Mouse (Mus musculus) testis, postnatal 10 days (tissue): ENCODE measurements around the gene Slfn8.
"Not testable (repeated sequence)": the region's sequence is repeated elsewhere in the genome, so short reads cannot be mapped to it uniquely, and the experiment has no call there.

Source experiments
- DNase-seq: peaks from one replicate; pipeline ENCODE4 v3.0.0; 2021; ENCODE audit warnings: low spot score

Gene Slfn8

DNA sequence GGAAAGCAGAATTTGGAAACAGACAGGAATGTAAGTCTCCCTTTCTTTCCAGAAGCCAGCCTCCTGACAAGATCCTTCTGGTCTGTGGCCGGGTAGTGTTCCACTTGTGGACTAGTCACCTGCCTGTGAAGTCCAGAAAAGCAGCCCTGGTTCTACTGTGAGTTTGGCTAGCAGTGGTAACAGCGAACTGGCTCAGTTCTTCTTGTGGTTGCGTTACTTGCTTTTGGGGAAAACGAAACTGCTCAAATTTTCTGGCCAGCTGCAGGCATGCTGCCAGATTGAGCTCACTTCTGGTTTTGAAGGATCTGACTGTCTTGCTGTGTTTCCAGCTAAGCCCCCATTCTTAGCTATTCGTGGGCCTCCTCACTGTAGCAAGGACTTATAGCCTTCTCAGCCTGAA is at the start of gene Slfn8:
Slfn8 (minus strand) TSS at position 190 of the 400 bp plus-strand sequence.
- DNase-seq: no peak

DNA sequence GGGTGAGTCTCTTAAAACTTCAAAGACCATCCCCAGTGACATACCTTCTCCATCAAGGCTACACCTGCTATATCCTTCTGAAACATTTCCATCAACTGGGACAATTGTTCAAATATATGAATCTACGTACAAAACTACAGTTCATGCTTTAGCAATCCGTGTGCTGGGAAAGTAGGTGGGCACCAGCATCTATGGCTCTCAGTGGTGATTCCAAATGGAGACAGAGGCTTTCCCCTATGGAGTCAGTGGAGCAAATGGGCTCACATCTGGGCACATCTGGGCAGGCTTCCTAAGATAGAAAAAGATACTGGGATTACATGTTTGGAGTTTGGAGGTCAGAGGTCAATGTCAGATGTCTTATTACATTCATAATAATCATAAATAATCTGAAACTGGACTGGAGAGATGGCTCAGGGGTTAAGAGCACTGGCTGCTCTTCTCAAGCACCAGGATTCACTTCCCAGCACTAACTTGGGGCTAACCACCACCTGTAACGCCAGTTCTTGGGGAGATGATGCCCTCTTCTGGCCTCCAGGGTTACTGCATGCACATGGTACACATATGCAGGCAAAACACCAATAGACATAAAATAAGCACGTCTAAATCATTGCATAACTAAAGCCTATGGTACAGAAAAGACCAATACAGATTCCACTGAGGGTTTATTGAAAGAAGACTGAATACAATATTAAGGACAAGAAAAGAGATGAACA is 47.5 kb upstream of the Slfn8 start:
- DNase-seq: no peak

DNA sequence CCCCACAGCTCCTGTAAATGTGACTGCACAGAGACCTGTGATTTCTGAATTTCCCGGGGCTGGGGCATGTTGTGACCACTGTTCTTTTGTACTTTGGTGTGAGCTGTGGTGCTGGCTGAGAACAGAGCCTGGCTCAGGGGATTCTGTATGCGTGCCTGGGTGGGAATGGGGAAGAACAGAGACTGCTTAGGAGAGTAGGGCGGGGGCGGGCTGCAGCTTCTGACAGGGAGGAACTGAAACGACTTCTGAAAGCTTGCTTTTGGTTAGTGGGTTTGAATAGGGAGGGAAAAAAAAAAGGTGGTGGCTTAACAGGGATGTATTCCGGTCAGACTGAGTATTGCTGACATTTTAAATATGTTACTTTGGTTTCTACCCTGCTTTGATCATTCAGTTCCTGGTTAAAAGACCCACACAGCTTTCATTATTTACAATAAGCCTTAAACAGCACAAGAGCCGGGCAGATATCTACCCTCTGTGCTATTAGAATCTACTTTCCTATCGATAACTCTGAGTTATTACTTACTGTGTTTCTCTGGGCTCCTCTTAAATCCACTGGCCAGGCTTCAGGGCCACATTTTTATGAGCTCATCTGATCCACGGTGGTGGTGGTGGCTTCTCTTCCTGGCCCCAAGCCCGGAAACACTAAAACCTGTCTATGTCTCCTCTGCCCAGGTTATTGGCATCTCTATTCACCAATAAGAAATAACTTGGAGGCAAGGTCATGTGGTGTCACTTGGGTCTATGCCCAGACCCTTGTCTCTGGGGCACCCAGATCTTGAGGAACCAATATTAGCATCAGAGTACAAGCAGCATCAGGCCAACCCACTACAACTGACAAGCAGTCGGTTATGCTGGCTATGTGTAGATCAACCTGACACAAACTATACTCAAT is 46.3 kb upstream of the Slfn8 start:
- no peak for DNase-seq

DNA sequence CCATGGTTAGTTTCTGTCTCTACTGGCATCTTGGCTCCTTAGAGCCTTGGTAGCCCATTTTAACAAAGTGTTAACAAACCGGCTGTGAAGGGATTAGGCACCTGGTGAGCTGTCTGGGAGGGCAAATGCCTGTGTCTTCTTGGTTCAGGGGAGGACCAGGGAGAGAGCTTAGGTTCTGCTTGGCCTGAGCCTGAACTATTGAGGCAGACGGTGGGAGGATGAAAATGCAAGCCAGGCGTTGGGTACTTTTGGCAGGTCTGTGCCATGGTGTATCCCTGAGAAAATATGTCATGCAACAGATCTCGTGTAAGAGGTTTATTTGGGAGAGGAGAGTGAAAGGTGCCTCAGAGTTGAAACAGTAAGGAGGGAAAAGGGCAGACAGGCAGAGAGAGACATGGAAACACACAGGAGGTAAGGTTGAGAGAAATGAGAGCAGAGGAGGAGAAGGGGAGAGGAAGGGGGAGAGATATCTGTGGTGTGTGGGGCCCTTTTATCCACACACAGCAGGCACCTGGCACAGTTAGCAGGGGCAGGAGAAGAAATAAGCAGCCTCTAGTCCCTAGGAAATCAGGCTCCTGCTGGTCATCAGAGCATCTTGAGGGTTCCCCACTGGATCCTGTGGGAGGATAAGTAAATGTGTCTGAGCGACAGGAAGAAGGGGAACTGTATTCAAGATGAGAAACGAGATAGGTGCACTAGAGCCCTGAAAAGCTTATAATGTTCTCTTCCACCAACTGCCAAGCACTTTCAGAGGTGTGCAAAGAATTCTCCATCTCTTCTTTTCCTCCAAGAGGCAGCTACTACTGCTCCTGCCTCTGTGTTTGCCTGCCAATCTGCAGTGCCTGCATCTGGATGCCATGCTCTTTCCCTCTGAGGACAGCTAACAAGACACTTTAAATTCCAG is 45.1 kb upstream of the Slfn8 start:
- no peak for DNase-seq

DNA sequence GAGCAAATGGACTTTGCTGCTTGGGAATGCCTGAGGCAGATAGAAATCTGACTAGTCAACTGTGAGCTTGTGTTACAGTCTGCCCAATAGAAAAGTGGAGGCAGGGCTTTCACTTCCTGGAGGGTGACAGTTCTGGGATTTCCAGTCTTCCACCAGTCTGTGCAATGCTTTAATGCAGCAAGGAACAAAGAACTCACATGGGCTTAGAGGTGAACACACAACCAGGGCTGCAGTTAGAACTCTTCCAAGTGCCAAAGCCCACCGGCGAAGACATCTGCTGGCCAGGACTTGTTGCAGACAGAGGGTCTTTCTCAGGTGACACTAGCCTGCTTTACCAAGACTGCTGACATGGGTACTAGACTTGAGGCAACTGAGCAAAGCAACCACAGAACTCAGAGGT is 44.3 kb upstream of the Slfn8 start, which contains the start of gene Slfn2:
Slfn2 (plus strand) TSS at position 167 of the 400 bp plus-strand sequence.
- no peak for DNase-seq

DNA sequence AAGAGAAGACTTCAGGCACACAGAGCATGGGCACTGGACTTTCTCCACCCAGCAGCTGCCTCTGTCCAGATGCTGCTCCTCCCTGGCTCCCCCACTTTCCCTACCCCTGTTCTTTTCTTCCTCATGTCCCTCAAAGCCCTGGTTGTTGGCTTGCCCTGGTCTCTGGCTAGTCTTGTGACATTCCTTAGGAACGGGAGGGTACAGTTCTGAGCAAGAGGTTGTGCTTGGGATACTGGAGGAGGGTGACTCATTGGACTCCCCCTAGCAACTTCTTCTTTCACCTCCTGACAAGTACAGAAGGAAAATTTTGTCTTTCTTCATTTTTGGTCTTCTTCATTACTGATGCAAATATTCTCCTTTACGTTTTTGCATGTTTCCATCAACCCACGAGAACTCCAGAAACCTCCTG is 43.3 kb upstream of the Slfn8 start:
- no peak for DNase-seq

DNA sequence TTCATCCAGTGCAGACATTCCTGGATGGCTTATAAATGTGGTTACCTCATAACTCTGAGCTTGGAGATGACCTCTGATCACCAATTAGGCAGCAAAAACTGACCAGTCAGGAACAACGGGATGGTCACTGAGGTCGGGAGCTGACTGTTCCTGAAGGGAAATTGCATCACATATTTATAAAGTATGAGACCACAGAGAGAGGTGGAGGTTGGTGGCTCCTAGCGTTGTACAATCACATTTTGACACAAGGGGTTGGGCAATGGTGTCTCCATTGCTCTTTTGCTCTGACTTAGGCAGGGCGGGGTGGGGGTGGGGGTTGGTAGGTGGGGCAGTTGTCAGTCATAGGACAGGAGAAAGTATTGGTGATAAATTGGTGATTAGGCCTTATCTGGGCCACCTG is 42.5 kb upstream of the Slfn8 start:
- DNase-seq: no peak

DNA sequence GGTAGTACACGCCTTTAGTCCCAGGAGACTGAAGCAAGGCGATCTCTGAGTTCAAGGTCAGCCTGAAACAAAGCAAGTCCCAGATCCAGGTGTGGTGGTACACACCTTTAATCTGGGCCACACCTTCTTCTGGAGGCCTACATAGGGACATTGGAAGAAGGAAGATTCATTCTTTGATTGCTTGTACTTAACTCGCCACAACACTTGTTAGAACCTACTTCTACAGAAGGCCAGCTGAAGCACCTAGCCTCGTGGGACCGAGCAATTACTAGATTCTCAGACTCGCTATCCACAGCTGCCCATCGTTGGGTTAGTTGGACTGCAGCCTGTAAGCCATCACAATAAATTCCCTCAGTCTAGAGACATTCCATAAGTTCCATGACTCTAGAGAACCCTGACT is 41.2 kb upstream of the Slfn8 start:
- no peak for DNase-seq

DNA sequence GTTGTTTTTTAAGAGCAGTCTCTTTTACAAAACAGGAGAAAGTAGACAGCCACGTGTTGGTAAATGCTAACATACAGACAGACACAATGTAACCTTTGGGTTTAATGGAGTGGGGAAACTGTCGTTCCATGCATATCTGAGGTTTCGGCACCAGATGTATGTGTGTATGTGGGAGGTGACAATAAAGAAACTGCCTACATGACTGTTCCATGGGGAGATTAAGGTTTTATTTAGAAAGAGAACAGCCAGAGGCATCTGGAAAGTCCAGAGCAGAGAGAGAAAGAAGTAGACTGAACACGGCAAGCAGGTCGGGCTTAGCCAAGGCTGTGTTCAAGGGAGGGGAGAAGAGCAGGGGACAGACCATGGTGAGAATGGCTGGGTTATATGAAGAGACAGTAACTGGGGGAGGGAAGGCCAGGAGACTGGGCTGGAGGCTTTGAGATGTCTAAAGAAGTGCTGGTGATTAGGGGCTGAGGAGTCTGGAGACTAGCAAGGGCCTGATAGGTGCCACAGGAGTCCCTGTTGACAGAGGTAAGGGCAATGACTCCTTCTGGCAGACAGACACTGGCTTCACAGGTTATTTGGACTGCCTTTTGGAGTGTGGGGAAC is 39.9 kb upstream of the Slfn8 start:
- no peak for DNase-seq

DNA sequence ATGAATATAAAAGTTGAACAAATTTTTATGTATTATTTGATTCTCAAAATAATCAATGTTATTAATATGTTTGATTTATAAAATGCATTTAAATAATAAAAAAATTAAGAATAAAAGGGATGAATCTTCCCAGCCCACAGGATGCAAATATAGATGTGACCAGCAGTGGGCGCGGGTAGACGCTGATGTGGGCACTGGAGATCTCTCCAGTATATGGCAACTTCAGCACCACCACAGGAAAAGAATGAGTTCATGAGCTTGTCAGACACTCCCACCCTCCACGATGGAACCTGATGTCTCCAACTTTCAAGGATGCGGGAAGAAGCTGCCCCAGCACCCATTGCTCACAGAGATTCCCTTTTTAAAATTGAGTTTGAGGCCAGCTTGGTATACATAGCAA is 37.3 kb upstream of the Slfn8 start:
- peak; percentile 74 for DNase-seq

DNA sequence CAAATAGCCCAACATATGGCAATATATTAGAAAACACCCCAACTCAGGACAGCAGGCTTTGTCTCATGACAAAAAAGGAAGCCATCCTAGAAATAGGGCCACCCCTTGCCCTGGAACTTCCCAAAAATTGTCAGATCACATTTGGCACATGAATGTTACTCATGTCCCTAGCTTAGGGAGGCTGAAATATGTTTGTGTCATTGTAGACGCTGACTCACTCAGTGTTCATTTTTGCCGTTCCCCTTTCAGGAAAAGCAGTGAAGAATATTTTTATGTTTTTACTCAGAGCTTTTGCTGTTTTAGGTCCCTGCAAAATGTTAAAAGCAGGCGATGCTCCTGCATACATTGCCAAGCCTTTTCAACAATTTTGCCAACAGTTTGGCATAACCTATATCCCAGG is 25.0 kb upstream of the Slfn8 start:
- DNase-seq: no peak

DNA sequence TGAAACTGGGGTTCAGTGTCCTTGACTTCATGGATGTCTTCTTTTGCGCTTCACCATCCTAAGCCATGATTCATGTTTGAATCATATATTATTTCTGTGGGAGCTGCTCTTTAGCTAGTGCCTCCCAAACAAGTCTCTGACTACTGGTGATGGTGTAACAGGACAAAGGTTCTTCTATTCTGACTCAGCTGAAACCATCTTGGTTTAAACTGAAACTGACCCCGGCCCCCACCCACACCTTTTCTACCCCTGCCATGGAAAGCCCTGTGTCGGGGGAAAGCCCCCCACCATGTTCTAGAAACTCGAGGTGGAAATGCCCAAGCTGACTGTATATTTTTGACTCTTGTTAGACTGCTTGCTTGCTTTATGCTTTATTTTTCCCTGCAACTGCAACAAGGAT is 23.3 kb upstream of the Slfn8 start:
- no peak for DNase-seq

DNA sequence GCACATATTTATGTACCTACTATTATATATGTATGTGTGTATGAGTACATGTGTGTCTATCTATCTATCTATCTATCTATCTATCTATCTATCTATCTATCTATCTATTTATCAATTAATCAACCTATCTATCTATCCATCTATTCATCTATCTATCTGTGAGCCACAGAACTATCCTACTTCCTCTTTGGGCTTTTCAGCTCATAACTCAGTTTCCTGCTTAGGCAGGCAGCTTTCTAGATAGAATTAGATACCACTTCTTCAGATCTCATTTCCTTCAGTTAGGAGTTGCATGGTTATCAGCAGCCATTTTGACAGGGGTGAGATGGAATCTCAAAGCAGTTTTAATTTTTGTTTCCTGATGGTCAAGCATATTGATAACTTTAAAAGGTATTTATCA is 20.4 kb upstream of the Slfn8 start:
- DNase-seq: no peak

DNA sequence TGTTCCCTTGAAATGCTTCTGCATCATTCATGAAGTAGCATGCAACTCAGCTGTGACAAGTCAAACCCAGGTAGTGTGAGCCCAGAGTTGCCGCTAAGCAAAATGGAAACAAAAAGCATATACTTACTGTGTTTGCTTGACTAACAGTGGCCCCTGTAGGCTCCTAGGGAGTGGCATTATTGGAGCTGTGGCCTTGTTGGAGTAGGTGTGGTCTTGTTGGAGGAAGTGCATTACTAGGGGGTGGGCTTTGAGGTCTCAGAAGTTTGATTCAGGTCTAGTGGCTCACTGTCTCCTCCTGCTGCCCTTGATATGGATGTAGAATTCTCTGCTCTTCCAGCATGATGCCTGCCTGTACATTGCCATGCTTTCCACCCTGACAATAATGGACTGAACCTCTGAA is 19.7 kb upstream of the Slfn8 start:
- no peak for DNase-seq

DNA sequence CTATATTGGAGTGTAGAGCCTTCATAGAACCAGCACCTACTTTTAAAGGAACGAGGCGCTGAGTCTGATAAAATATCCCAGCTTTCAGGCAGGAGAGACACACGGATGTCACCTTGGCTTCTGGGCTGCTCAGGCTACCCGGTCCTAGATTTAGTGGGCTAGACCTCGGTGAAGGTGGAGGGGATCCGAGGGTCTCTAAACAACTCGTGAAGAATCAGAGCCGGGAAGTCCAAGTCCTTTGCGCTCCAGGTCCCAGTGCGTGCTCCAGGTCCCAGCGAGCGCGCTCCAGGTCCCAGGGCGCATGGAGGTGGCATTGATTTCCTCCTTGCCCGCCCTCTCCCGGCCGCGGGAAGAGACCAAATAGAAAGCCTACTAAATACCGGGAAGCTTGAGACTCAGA is 19.2 kb upstream of the Slfn8 start:
- DNase-seq: no peak

DNA sequence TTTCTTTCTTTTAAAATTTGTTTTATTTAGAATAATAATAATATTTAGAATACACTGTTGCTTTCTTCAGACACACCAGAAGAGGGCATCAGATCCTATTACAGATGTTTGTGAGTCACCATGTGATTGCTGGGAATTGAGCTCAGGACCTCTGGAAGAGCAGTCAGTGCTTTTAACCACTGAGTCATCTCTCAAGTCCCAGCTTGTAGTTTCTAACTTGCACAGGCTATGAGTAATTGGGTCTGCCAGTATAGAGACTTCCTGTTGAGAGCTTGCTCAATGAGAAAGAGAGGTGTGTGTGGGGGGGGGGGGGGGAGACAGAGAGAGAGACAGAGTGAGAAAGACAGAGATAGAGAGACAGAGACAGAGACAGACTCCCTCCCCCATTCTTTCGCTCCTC is 18.5 kb upstream of the Slfn8 start:
- DNase-seq: no peak

DNA sequence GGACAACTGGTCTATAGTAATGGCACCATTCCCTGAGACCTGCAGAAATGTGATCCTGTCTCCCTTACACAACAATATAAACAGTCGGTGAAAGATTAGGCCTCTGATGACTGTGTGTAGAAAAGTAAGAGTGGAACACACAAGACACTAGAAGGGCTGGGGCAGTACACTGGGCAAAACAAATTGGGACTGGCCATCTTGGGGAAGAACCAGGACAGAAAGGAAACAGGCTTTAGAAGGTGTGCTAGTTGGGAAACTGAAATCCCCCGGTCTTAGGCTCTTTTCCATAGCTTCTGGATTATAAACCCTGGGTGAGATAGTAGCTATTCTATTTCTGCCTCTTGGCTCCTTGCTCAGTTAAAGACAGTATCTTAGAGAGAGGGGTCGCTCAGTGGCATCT is 18.1 kb upstream of the Slfn8 start:
- DNase-seq: not testable (repeated sequence)

DNA sequence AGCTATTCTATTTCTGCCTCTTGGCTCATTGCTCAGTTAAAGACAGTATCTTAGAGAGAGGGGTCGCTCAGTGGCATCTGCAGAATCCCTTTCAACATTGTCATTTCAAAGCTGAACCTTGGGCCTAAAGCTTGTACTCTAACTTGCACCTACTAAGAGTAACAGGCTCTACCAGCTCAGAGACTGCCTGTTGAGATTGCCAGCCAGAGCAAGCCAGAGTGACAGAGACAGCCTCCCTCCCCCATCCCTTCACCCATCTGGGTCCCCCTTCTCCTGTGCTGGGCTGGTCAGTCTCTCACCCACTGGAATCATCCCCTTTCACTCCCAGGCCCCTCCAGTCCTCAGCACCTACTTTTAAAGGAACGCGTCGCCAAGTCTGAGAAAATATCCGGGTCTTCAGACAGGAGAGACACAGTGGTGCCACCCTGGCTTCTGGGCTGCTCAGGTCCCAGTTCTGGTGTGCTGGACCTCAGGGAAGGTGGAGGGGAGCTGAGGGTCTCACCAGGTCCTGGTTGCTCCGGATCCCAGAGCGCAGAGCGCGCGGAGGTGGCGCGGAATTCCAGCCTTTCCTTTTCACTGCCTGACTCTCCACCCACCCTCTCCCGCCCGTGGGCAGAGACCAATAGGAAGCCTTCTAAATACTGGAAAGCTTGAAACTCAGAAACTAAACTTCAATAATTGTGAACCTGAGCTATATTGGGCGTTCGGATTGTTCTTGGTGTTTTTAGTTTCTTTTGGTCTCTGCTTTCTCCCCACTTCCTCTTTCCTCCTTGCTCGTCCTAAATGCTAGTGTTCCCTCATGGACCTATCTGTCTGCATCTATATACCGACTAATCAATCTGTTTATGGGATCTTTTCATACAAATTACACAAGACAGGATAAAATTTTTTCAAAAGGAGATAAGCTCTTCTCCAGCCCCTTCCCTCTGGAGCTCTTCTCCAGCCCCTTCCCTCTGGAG is 770 bp downstream of the Slfn8 start:
- DNase-seq: not testable (repeated sequence)

DNA sequence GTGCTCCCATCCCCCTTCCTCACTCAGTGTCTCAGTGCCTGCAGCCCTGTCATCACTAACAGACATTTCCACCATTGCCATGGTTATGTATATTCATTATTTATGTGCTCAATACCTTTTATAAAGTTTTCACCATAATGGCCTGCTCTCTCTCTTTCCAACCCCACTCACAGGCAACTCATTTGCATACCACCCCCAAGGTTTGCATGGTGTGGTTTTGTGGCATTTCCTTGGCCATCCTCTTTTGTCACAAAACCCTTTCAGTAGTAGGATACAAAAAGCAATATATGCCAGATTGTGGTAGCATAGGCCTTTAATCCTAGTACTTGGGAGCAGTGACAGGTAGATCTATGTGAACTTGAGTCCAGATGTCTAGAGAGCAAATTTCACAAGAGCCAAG is 4.5 kb downstream of the Slfn8 start:
- DNase-seq: no peak

DNA sequence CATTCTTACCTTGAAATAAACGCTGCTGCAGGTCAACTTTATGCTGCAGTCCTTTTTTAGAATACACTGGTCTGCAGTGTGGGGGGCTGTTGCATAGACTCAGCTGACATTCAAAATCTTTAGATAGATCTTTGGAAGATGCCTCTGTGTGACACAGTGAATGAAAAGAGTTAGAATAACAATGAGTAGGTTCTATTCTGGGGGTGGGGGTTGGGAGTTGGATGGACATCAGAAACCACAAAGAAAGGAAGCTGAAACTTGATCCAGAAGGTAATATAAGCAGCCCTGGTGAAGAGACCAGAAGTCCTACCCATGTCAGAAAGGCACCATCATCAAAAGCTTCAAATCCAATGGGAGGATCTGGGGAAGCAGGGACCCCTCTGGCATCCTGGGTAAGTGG is 7.3 kb downstream of the Slfn8 start:
- DNase-seq: no peak
